Mouse (Mus musculus) olfactory bulb, adult 2 months (tissue): ENCODE data around the gene Ccdc184.

Source experiments
- CTCF ChIP-seq: fragments of 200-500 bp; IDR thresholded peaks from 2 replicates; pipeline ENCODE4 v1.5.1; 2012; ENCODE audit warnings: low read depth, mild to moderate bottlenecking, low read length, moderate library complexity; ENCODE audit not compliant: insufficient read depth
- POLR2A ChIP-seq: fragments of 200-500 bp; IDR thresholded peaks from 2 replicates; pipeline ENCODE4 v1.6.1; 2012; ENCODE audit warnings: mild to moderate bottlenecking, low read depth, low read length, moderate library complexity; ENCODE audit not compliant: insufficient read depth

DNA sequence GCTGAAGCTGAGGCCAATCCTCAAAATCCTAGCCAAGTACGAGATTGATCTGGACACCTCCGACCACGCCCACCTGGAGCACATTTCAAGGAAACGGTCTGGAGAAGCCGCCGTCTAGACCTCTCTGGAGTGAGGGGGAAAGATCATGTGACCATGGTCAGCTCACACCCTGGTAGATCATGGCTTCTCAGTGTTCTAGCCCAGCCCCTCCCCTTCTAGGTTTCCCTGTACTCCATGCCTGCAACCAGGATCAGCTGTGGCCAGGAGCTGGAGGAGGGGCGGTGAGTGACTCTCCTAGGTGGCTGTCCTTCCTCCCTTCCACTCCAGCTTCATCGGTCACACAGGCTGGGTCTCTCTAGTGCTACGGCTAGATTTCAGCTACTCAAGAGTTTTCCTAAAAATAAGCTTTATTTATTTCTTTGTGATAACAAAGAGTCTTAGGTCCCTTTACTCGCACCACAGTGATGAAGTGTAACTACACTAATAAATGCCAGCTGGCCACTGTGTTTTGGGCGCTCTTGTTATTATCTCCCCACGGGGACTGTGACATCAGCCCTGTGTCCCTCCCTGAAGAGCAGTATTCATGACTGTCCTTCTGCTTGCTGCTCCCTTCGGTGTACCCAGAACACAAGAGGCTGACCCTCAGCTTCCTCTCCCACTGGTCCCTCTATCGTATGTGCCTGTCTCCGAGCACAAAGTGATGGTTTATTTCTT, 34.9 kb upstream of the Ccdc184 start:
- TF ChIP-seq CTCF, result no peak
- no peak for TF ChIP-seq POLR2A
